Mouse (Mus musculus): Measurements from ENCODE around the gene Ccr6.

Ccr6 gene

GRCm38 (mm10) chr17:8235743-8236142 lies at the start of gene Ccr6:
Gene Ccr6 (plus strand): TSS chr17:8236043.
- no peak for DNase-seq

- no peak for DNase-seq
Measured at GRCm38 (mm10) chr17:8193678-8194077, 42.2 kb upstream of the Ccr6 start.

GRCm38 (mm10) chr17:8195685-8196376 lies 40.0 kb upstream of the Ccr6 start:
- no peak for DNase-seq

GRCm38 (mm10) chr17:8197652-8198051 lies 38.2 kb upstream of the Ccr6 start:
- no peak for DNase-seq

- DNase-seq, result no peak
Measured at GRCm38 (mm10) chr17:8199067-8199935, 36.5 kb upstream of the Ccr6 start.

GRCm38 (mm10) chr17:8199936-8200330 lies 35.9 kb upstream of the Ccr6 start:
- no peak for DNase-seq

- DNase-seq, result no peak
Measured at GRCm38 (mm10) chr17:8203487-8203886, 32.4 kb upstream of the Ccr6 start.

- peak in 1 of 2 experiments; percentile 40 for DNase-seq
Measured at GRCm38 (mm10) chr17:8205221-8205631, 30.6 kb upstream of the Ccr6 start.

GRCm38 (mm10) chr17:8206691-8207090 lies 29.2 kb upstream of the Ccr6 start:
- DNase-seq, result no peak

GRCm38 (mm10) chr17:8209696-8210095 lies 26.1 kb upstream of the Ccr6 start:
- no peak for DNase-seq

GRCm38 (mm10) chr17:8210170-8210569 lies 25.7 kb upstream of the Ccr6 start:
- DNase-seq, result no peak

- no peak for DNase-seq
Measured at GRCm38 (mm10) chr17:8210675-8211074, 25.2 kb upstream of the Ccr6 start.

- DNase-seq, result no peak
Measured at GRCm38 (mm10) chr17:8211399-8211798, 24.4 kb upstream of the Ccr6 start.

GRCm38 (mm10) chr17:8214369-8214768 lies 21.5 kb upstream of the Ccr6 start:
- DNase-seq, result no peak

- DNase-seq, result no peak
Measured at GRCm38 (mm10) chr17:8215016-8215745, 20.7 kb upstream of the Ccr6 start.

- DNase-seq, result peak in 1 of 2 experiments; percentile 16
Measured at GRCm38 (mm10) chr17:8223225-8223624, 12.6 kb upstream of the Ccr6 start.

GRCm38 (mm10) chr17:8224072-8224471 lies 11.8 kb upstream of the Ccr6 start:
- peak in 1 of 2 experiments; percentile 6 for DNase-seq

- peak in 1 of 2 experiments; percentile 33 for DNase-seq
Measured at GRCm38 (mm10) chr17:8225166-8225565, 10.7 kb upstream of the Ccr6 start.

- DNase-seq, result peak in 1 of 2 experiments; percentile 5
Measured at GRCm38 (mm10) chr17:8225746-8226145, 10.1 kb upstream of the Ccr6 start.

GRCm38 (mm10) chr17:8228622-8229021 lies 7.2 kb upstream of the Ccr6 start:
- peak in 1 of 2 experiments; percentile 25 for DNase-seq

- no peak for DNase-seq
Measured at GRCm38 (mm10) chr17:8229607-8230006, 6.2 kb upstream of the Ccr6 start.

- DNase-seq, result peak; percentile 23 to 55
Measured at GRCm38 (mm10) chr17:8232089-8232488, 3.8 kb upstream of the Ccr6 start.

- no peak for DNase-seq
Measured at GRCm38 (mm10) chr17:8233618-8234214, 2.1 kb upstream of the Ccr6 start.
